Mouse (Mus musculus): ENCODE results near the gene Gm14862.

GRCm38 (mm10) chrX:9201954-9202353 is 54.7 kb downstream of the Gm14862 start:
- no peak for TF ChIP-seq POLR2A (IDR thresholded peaks at IDR 0.05; ENCODE audit: extremely low read depth, insufficient read depth, low read length)
- no peak for TF ChIP-seq CTCF (IDR thresholded peaks at IDR 0.05; ENCODE audit: extremely low read depth, insufficient read depth, low read length)

All from cortical plate, adult 2 months (tissue).